Mouse (Mus musculus): ENCODE data around the gene Pdgfra.

- TF ChIP-seq CTCF (IDR thresholded peaks at IDR 0.05; ENCODE audit: low read depth, low read length) (no peak), POLR2A (IDR thresholded peaks at IDR 0.05; ENCODE audit: extremely low read depth, insufficient read depth, low read length) (no peak)
Observed at GRCm38 (mm10) chr5:75183653-75184052, 31.6 kb downstream of the Pdgfra start.

Data from liver, adult 2 months (tissue).